Comparison of ENCODE assay signal across 29 mouse cellular contexts in genomic region chr12:49396776-49397175, GRCm38 (mm10). TPM values are rescaled to one million over a fixed set of nuclear protein-coding genes. Genes with fewer than 3 reads are reported as not detected.
DNase-seq lines count a peak whose midpoint lies in the region; ATAC-seq and TF ChIP-seq lines count a peak whose summit lies in the region.
"Had no signal": no experiment of that assay in that cellular context is flagged by ENCODE, and none has a peak within 500 bp of the region (broad histone marks: within the 10 kb centered on the region; RNA-seq: fewer than 3 reads in every experiment).

No protein-coding gene starts in this region.

- H3K27ac ChIP-seq in limb, embryonic 14.5 days (replicated peaks; ENCODE audit: low read depth, low read length): no peak overlapping the region
- no peak overlapping the region for H3K27ac ChIP-seq in limb, embryonic 10.5 days
- peak overlapping the region; percentile 62 for H3K27ac ChIP-seq in forebrain, embryonic 12.5 days
- no peak overlapping the region for H3K27ac ChIP-seq in heart, embryonic 10.5 days
- no peak overlapping the region for H3K27ac ChIP-seq in neural tube, embryonic 15.5 days (replicated peaks)
- H3K27ac ChIP-seq: embryonic facial prominence, embryonic 12.5 days; hindbrain, embryonic 12.5 days; limb, embryonic 12.5 days; liver, embryonic 12.5 days; midbrain, embryonic 13.5 days; neural tube, embryonic 12.5 days had no signal

- H3K9me3 ChIP-seq in limb, embryonic 14.5 days (ENCODE audit: control insufficient read depth, low read length): no peaks in the 10 kb centered on the region
- H3K9me3 ChIP-seq in limb, embryonic 10.5 days (replicated peaks): no peaks in the 10 kb centered on the region
- H3K9me3 ChIP-seq in forebrain, embryonic 12.5 days: no peaks in the 10 kb centered on the region
- no peaks in the 10 kb centered on the region for H3K9me3 ChIP-seq in heart, embryonic 10.5 days
- no peaks in the 10 kb centered on the region for H3K9me3 ChIP-seq in neural tube, embryonic 15.5 days (replicated peaks)
- H3K9me3 ChIP-seq: embryonic facial prominence, embryonic 12.5 days; hindbrain, embryonic 12.5 days; limb, embryonic 12.5 days; liver, embryonic 12.5 days; midbrain, embryonic 13.5 days; neural tube, embryonic 12.5 days had no signal

- H3K4me3 ChIP-seq in limb, embryonic 14.5 days (replicated peaks; ENCODE audit: low read length): no peak overlapping the region
- H3K4me3 ChIP-seq in limb, embryonic 10.5 days: no peak overlapping the region
- no peak overlapping the region for H3K4me3 ChIP-seq in forebrain, embryonic 12.5 days (replicated peaks)
- no peak overlapping the region for H3K4me3 ChIP-seq in heart, embryonic 10.5 days
- no peak overlapping the region for H3K4me3 ChIP-seq in neural tube, embryonic 15.5 days (replicated peaks)
- H3K4me3 ChIP-seq: embryonic facial prominence, embryonic 12.5 days; hindbrain, embryonic 12.5 days; limb, embryonic 12.5 days; liver, embryonic 12.5 days; midbrain, embryonic 13.5 days; neural tube, embryonic 12.5 days had no signal

- H3K36me3 ChIP-seq in limb, embryonic 14.5 days (ENCODE audit: control insufficient read depth, insufficient read depth, low read length): no peaks in the 10 kb centered on the region
- H3K36me3 ChIP-seq in limb, embryonic 10.5 days: no peaks in the 10 kb centered on the region
- no peaks in the 10 kb centered on the region for H3K36me3 ChIP-seq in forebrain, embryonic 12.5 days (replicated peaks)
- no peaks in the 10 kb centered on the region for H3K36me3 ChIP-seq in heart, embryonic 10.5 days
- no peaks in the 10 kb centered on the region for H3K36me3 ChIP-seq in neural tube, embryonic 15.5 days
- H3K36me3 ChIP-seq: embryonic facial prominence, embryonic 12.5 days; hindbrain, embryonic 12.5 days; limb, embryonic 12.5 days; liver, embryonic 12.5 days; midbrain, embryonic 13.5 days; neural tube, embryonic 12.5 days had no signal

- H3K9ac ChIP-seq in limb, embryonic 14.5 days (ENCODE audit: low read depth, low read length, severe bottlenecking): no peak overlapping the region
- peak overlapping the region; percentile 39; the same call in 1 of the 2 replicates for H3K9ac ChIP-seq in forebrain, embryonic 12.5 days
- no peak overlapping the region for H3K9ac ChIP-seq in neural tube, embryonic 15.5 days (replicated peaks)
- H3K9ac ChIP-seq: embryonic facial prominence, embryonic 12.5 days; hindbrain, embryonic 12.5 days; limb, embryonic 12.5 days; liver, embryonic 12.5 days; midbrain, embryonic 13.5 days; neural tube, embryonic 12.5 days had no signal

- ATAC-seq in limb, embryonic 14.5 days (ENCODE audit: low FRiP score, low read depth): no peak
- no peak for ATAC-seq in forebrain, embryonic 12.5 days (ENCODE audit: low FRiP score)
- ATAC-seq in neural tube, embryonic 15.5 days (ENCODE audit: low FRiP score): no peak
- ATAC-seq: inflammation-experienced regulatory T-cells, adult 6 months; liver, embryonic 12.5 days; midbrain, embryonic 13.5 days had no signal

- H3K4me1 ChIP-seq in limb, embryonic 14.5 days (ENCODE audit: control insufficient read depth, insufficient read depth, low read length): 0 out of 2 replicates have a peak, but pooled peaks cover under 1% of the 10 kb centered on the region
- H3K4me1 ChIP-seq in limb, embryonic 10.5 days: peaks cover 10% of the 10 kb centered on the region
- peaks cover 10% of the 10 kb centered on the region for H3K4me1 ChIP-seq in forebrain, embryonic 12.5 days
- no peaks in the 10 kb centered on the region; the same call in 1 of the 2 replicates for H3K4me1 ChIP-seq in heart, embryonic 10.5 days
- peaks cover 10% of the 10 kb centered on the region for H3K4me1 ChIP-seq in neural tube, embryonic 15.5 days
- H3K4me1 ChIP-seq: liver, embryonic 12.5 days had no signal

- no peak overlapping the region for H3K4me2 ChIP-seq in limb, embryonic 14.5 days (replicated peaks; ENCODE audit: low read depth, low read length, severe bottlenecking)
- peak overlapping the region; percentile 34 for H3K4me2 ChIP-seq in forebrain, embryonic 12.5 days
- no peak overlapping the region for H3K4me2 ChIP-seq in neural tube, embryonic 15.5 days
- H3K4me2 ChIP-seq: embryonic facial prominence, embryonic 12.5 days; heart, embryonic 11.5 days; hindbrain, embryonic 12.5 days; limb, embryonic 12.5 days; liver, embryonic 12.5 days; midbrain, embryonic 13.5 days; neural tube, embryonic 12.5 days had no signal

- peak; percentile 8 for DNase-seq in embryo, embryonic 11 days
- no peak for DNase-seq in embryo, embryonic 9.5 days (ENCODE audit: extremely low spot score)
- peak; percentile 2 for DNase-seq in limb, embryonic 14.5 days (ENCODE audit: low spot score)
- DNase-seq in limb, embryonic 10.5 days (ENCODE audit: low spot score): no peak
- DNase-seq in retina, embryonic 14.5 days (ENCODE audit: low spot score): peak; percentile 8
- no peak for DNase-seq in heart, embryonic 10.5 days (ENCODE audit: low spot score)
- DNase-seq: adrenal gland, postnatal 25 days; kidney, adult 18-20 months; kidney, postnatal 4 days; layer of hippocampus, adult 9-11 months; lung, adult 18-20 months; lung, postnatal 14 days; right cerebral cortex, adult 18-20 months; right cerebral cortex, postnatal 4 days; thymus, postnatal 14 days had no signal

- H3K27me3 ChIP-seq in limb, embryonic 14.5 days (ENCODE audit: control insufficient read depth, insufficient read depth, low read length): peaks cover 85% of the 10 kb centered on the region
- H3K27me3 ChIP-seq in limb, embryonic 10.5 days (ENCODE audit: low read depth, poor library complexity, severe bottlenecking): peaks cover 99% of the 10 kb centered on the region
- H3K27me3 ChIP-seq in forebrain, embryonic 12.5 days: peaks cover 21% of the 10 kb centered on the region
- peaks cover 99% of the 10 kb centered on the region for H3K27me3 ChIP-seq in heart, embryonic 10.5 days (ENCODE audit: insufficient read depth, poor library complexity, severe bottlenecking)
- H3K27me3 ChIP-seq in neural tube, embryonic 15.5 days (replicated peaks): peaks cover 75% of the 10 kb centered on the region

- TF ChIP-seq POLR2A in limb, embryonic 14.5 days (IDR thresholded peaks at IDR 0.05; ENCODE audit: borderline replicate concordance, extremely low read depth, insufficient read depth, insufficient read length): no peak

- WGBS in limb, embryonic 14.5 days: 35% methylated on average over 1 of the region's 1 CpGs
- WGBS in limb, embryonic 10.5 days: 19% methylated on average over 1 of the region's 1 CpGs
- 38% methylated on average over 1 of the region's 1 CpGs for WGBS in forebrain, embryonic 12.5 days
- 11% methylated on average over 1 of the region's 1 CpGs for WGBS in heart, embryonic 10.5 days
- WGBS in neural tube, embryonic 15.5 days: 34% methylated on average over 1 of the region's 1 CpGs

RNA-seq across cellular contexts. Expression of gene Gm43517, which starts 11.8 kb away (rescaled TPM):
- 0.04 TPM in 1 of 2 replicates, not detected in the other for polyA plus RNA-seq in limb, embryonic 14.5 days (2012; rRNA removed)
- polyA plus RNA-seq in limb, embryonic 14.5 days (2014; fragmentation: Nextera tagmentation; extraction: Ambion mirVana): not detected in 2 replicates
- not detected in 2 replicates for polyA plus RNA-seq in limb, embryonic 10.5 days (2016; fragmentation: Nextera tagmentation; extraction: Ambion mirVana)
- polyA plus RNA-seq in forebrain, embryonic 12.5 days (2016; fragmentation: Nextera tagmentation; extraction: Ambion mirVana): 1.9 and 2.2 TPM in 2 replicates
- polyA plus RNA-seq in heart, embryonic 10.5 days (2016; fragmentation: Nextera tagmentation; extraction: Ambion mirVana): not detected in 2 replicates
- not detected in 2 replicates for polyA plus RNA-seq in neural tube, embryonic 15.5 days (2015; fragmentation: Nextera tagmentation; extraction: Ambion mirVana)
- polyA plus RNA-seq: gonadal fat pad, adult 2 months; heart, embryonic 11.5 days; heart, postnatal 0 days; inflammation-experienced regulatory T-cells, adult 6 months; kidney, embryonic 16.5 days; limb, embryonic 12.5 days; liver, embryonic 12.5 days; neural tube, embryonic 12.5 days; stomach, embryonic 14.5 days had no signal

RNA-seq across cellular contexts. Expression of gene Foxg1, which starts 14.3 kb away (rescaled TPM):
- polyA plus RNA-seq in limb, embryonic 14.5 days (2012; rRNA removed): 0.12 and 1.2 TPM in 2 replicates
- not detected in 2 replicates for polyA plus RNA-seq in limb, embryonic 14.5 days (2014; fragmentation: Nextera tagmentation; extraction: Ambion mirVana)
- 0.19 TPM in 1 of 2 replicates, not detected in the other for polyA plus RNA-seq in limb, embryonic 10.5 days (2016; fragmentation: Nextera tagmentation; extraction: Ambion mirVana)
- polyA plus RNA-seq in forebrain, embryonic 12.5 days (2016; fragmentation: Nextera tagmentation; extraction: Ambion mirVana): 59.7 and 68.4 TPM in 2 replicates
- 0.79 TPM in 1 of 2 replicates, not detected in the other for polyA plus RNA-seq in heart, embryonic 10.5 days (2016; fragmentation: Nextera tagmentation; extraction: Ambion mirVana)
- 0.36 TPM in 1 of 2 replicates, not detected in the other for polyA plus RNA-seq in neural tube, embryonic 15.5 days (2015; fragmentation: Nextera tagmentation; extraction: Ambion mirVana)
- polyA plus RNA-seq: gonadal fat pad, adult 2 months; heart, postnatal 0 days; inflammation-experienced regulatory T-cells, adult 6 months; kidney, embryonic 16.5 days; limb, embryonic 12.5 days; liver, embryonic 12.5 days; neural tube, embryonic 12.5 days; stomach, embryonic 14.5 days had no signal

Comparison
In these comparisons a context has a peak if more than half of its experiments do, and no peak if none do; other contexts are left out.
1. DNase-seq: peak in embryo, embryonic 11 days (single experiment), limb, embryonic 14.5 days (single experiment) and retina, embryonic 14.5 days (single experiment); none in embryo, embryonic 9.5 days (single experiment), limb, embryonic 10.5 days (single experiment) and heart, embryonic 10.5 days (single experiment).
2. RNA of gene Foxg1, which starts 14.3 kb away (polyA plus RNA-seq): 59.7 to 68.4 TPM in forebrain, embryonic 12.5 days; 0.12 to 1.2 TPM in limb, embryonic 14.5 days, 0.79 TPM in heart, embryonic 10.5 days, 0.19 TPM in limb, embryonic 10.5 days and 0.36 TPM in neural tube, embryonic 15.5 days; every median in the first group is over 10 times any median in the second.